Mouse (Mus musculus): ENCODE measurements around the gene Rnd1.

- TF ChIP-seq EP300 (IDR thresholded peaks at IDR 0.05; ENCODE audit: low read depth) (no peak), CTCF (IDR thresholded peaks at IDR 0.05; ENCODE audit: low read depth) (no peak)
These were observed 48.5 kb downstream of the Rnd1 start for GRCm38 (mm10) chr15:98628589-98629254.

Measured in liver, postnatal 0 days (tissue).